In the genomic region with DNA sequence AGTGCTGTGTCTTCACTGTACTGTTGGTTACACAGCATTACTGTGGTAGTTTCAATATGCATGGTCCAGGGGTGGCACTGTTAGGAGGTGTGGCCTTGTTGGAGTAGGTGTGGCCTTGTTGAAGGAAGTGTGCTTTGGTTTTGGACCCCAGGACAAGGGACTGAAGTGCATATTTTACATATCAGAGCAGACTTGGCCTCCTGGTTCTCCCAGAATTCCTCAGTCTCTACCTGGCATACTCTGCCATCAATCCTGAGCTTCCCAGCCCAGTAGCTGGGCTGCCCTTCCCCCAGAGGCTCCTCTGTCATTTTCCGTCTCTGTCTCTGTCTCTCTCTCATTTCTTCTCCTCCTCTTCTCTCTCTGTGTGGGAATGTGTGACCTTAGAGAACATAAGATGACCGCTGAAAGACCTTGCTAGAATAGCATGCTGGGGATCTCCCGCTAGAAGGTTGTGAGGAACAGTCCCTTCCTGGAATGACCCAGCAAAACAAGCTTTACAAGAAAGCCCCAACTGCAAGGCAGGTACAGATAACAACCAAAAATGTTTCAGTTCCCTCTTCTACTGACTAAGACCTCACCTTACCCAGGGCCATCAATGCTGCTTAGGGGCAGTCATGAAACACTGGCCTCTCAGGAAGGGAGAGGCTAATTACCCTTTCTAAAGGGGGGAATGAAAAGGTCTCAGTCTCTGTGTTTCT, we compare ENCODE assay signal across 22 mouse cellular contexts.
"Had no signal": no experiment of that assay in that cellular context is flagged by ENCODE, and none has a peak within 500 bp of the region (broad histone marks: within the 10 kb centered on the region; RNA-seq: fewer than 3 reads in every experiment).

No protein-coding gene starts in this region.

- H3K9me3 ChIP-seq: limb, embryonic 12.5 days; limb, embryonic 15.5 days; liver, embryonic 12.5 days; midbrain, embryonic 10.5 days; midbrain, embryonic 13.5 days; neural tube, embryonic 13.5 days; stomach, embryonic 15.5 days had no signal

- H3K27me3 ChIP-seq: limb, embryonic 12.5 days; limb, embryonic 15.5 days; liver, embryonic 12.5 days; megakaryocyte, embryonic 14.5 days; midbrain, embryonic 13.5 days; neural tube, embryonic 13.5 days; stomach, embryonic 15.5 days had no signal

- H3K36me3 ChIP-seq: limb, embryonic 12.5 days; limb, embryonic 15.5 days; liver, embryonic 12.5 days; midbrain, embryonic 10.5 days; midbrain, embryonic 13.5 days; neural tube, embryonic 13.5 days; stomach, embryonic 15.5 days had no signal

- H3K27ac ChIP-seq: left cerebral cortex, adult 2 months; limb, embryonic 12.5 days; limb, embryonic 15.5 days; liver, embryonic 12.5 days; midbrain, embryonic 10.5 days; midbrain, embryonic 13.5 days; neural tube, embryonic 13.5 days; stomach, embryonic 15.5 days had no signal

- H3K4me3 ChIP-seq: left cerebral cortex, adult 2 months; limb, embryonic 12.5 days; limb, embryonic 15.5 days; liver, embryonic 12.5 days; megakaryocyte, embryonic 14.5 days; midbrain, embryonic 10.5 days; midbrain, embryonic 13.5 days; myocyte; neural tube, embryonic 13.5 days; stomach, embryonic 15.5 days had no signal

- H3K9ac ChIP-seq: limb, embryonic 12.5 days; limb, embryonic 15.5 days; liver, embryonic 12.5 days; midbrain, embryonic 13.5 days; neural tube, embryonic 13.5 days; stomach, embryonic 15.5 days had no signal

- H3K4me2 ChIP-seq: limb, embryonic 12.5 days; limb, embryonic 15.5 days; liver, embryonic 12.5 days; midbrain, embryonic 13.5 days; neural tube, embryonic 13.5 days; stomach, embryonic 15.5 days had no signal

- H3K4me1 ChIP-seq: limb, embryonic 12.5 days; limb, embryonic 15.5 days; stomach, embryonic 15.5 days had no signal

- DNase-seq: kidney, adult 2 months; kidney, postnatal 10 days; kidney, postnatal 36 days; layer of hippocampus, postnatal 36 days; left cerebral cortex, postnatal 4 days; lung, adult 2 months; lung, postnatal 14 days; lung, postnatal 4 days; right cerebral cortex, postnatal 4 days; thymus, adult 18-20 months; thymus, postnatal 36 days had no signal

- ATAC-seq: liver, embryonic 12.5 days; midbrain, embryonic 13.5 days; midbrain, embryonic 16.5 days had no signal
